Mouse (Mus musculus): Measurements from ENCODE around the gene Smoc2. TPM values are rescaled to one million over a fixed set of nuclear protein-coding genes. Genes with fewer than 3 reads are reported as not detected.

Smoc2 gene
- total RNA-seq (2014; rRNA removed) (4.8 and 5.8 TPM in 2 replicates), polyA plus RNA-seq (2015; fragmentation: Nextera tagmentation; extraction: Ambion mirVana) (4.4 and 4.7 TPM in 2 replicates)

DNA sequence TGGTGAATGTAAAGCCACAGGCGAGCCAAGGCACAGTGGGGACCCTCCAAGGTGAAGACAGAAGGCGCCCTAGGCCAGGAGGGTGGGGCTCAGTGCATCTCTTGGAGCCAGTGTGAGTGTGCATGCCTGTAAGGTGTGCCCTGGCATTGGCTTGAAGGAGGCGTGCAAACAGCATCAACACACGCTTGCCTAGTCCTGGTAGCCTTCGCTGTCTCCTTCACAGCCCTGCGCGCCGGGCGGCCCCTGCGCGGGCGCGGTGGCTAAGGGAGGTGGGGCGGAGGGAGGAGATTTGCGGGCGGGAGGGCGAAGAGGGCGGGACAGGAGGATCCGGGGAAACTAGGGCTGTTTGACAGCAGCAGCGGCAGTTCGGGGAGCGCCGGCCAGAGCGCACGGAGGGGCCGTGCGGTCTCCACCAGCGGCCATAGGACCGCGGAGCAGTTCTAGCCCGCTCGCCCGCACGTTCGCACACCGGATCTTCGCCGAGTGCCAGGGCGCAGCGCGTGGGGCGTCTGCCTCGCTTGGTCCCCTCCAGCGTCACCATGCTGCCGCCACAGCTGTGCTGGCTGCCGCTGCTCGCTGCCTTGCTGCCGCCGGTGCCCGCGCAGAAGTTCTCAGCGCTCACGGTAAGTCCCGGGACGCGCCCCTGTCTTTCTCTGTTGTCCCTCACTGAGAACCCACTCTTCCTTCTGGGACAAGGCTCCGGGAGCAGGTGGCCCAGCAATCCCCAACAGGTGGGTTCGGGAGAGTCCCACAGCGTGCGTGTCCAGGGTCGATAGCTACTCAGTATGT, at the start of gene Smoc2:
Smoc2 (plus strand) TSS at position 330 of the 789 bp plus-strand sequence.
- no peaks in the 10 kb centered on the region for H3K4me1 ChIP-seq (ENCODE audit: insufficient read depth)
- DNase-seq, result peak; percentile 39
- no peaks in the 10 kb centered on the region for H3K36me3 ChIP-seq (ENCODE audit: insufficient read depth)
- peaks cover 55% of the 10 kb centered on the region for H3K27me3 ChIP-seq (ENCODE audit: insufficient read depth, low read length)
- 3% methylated on average over 61 of the region's 61 CpGs for WGBS
- H3K9ac ChIP-seq, result peak within 1 kb of the TSS; percentile 40
- peak; percentile 74 for ATAC-seq
- H3K27ac ChIP-seq (ENCODE audit: low read depth, low read length), result no peak within 1 kb of the TSS
- peak within 1 kb of the TSS; percentile 94 for H3K4me2 ChIP-seq (ENCODE audit: low read depth)
- H3K9me3 ChIP-seq (ENCODE audit: low read length), result no peaks in the 10 kb centered on the region
- peak within 1 kb of the TSS; percentile 46 for H3K4me3 ChIP-seq (ENCODE audit: low read depth, low read length)
- no peak for TF ChIP-seq CTCF (IDR thresholded peaks at IDR 0.05; ENCODE audit: low read depth)

DNA sequence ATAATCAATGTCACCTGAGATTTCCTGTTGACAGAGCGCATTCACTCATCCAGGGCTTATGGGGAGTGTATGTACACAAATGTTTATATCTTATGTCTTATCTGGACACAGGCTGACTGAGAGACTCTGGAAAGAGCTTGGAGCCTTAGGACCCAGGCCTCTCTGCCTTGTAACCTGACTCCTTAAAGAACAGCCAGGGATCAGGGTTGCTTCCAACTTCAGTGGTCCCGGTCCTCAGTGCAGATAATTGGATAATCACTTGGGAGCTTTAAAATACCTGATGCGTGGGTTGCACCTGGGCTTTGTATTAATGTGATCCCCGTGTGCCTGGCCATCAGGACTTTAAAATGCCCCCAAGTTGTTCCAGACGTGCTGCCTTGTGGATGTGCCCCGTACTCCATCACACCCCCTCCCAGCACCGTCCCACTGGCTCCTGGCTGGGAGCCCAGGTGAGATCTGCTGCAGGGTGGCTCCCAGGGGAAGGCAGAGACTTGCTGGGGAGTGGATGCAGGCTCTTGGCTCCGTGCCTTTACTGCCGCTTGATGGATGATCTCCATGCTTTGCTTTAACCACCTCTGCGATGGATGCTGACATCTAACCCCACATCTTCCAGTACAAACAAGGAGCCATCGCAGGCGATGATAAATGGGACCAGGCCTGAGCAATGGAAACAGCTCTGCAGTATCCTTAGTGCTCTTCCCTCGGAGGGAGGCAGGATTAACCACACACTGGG, 48.4 kb upstream of the Smoc2 start:
- WGBS, result 24% methylated on average over 13 of the region's 13 CpGs
- no peak for DNase-seq

GRCm38 (mm10) chr17:14232629-14233028, 46.7 kb upstream of the Smoc2 start:
- H3K27ac ChIP-seq (ENCODE audit: low read depth, low read length), result no peak overlapping the region
- ATAC-seq, result peak; percentile 54
- WGBS, result 60% methylated on average over 3 of the region's 3 CpGs

More for the DNA sequence above, 48.4 kb upstream of the Smoc2 start:
- TF ChIP-seq CTCF (IDR thresholded peaks at IDR 0.05; ENCODE audit: low read depth), result no peak
- Histone ChIP-seq H3K27me3 (ENCODE audit: insufficient read depth, low read length) (no peaks in the 10 kb centered on the region), H3K4me2 (ENCODE audit: low read depth) (no peak overlapping the region), H3K36me3 (ENCODE audit: insufficient read depth) (no peaks in the 10 kb centered on the region), H3K9ac (no peak overlapping the region), H3K4me1 (ENCODE audit: insufficient read depth) (no peaks in the 10 kb centered on the region), H3K9me3 (ENCODE audit: low read length) (no peaks in the 10 kb centered on the region), H3K27ac (ENCODE audit: low read depth, low read length) (no peak overlapping the region), H3K4me3 (ENCODE audit: low read depth, low read length) (no peak overlapping the region)
- ATAC-seq, result no peak

DNA sequence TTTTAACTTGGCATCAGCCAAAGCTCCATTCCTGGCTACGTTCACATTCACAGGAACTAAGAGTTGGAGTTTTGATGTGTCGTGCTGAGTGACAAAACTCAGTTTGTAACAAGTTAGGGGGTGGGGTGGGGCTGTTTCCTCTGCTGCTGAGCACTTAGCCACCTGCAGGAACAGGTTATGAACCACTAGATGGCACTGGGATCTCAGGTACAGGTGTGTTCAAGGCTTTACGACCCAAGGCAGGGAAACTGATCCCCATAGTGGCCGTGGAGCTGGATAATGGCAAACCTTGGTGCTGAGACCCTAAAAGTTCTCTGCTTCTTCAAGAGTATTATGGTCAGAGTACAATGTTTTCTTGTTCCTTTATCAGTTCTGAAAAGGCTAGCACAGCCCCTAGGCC, 45.6 kb upstream of the Smoc2 start:
- Histone ChIP-seq H3K27ac (ENCODE audit: low read depth, low read length) (no peak overlapping the region), H3K27me3 (ENCODE audit: insufficient read depth, low read length) (no peaks in the 10 kb centered on the region), H3K4me1 (ENCODE audit: insufficient read depth) (no peaks in the 10 kb centered on the region), H3K4me3 (ENCODE audit: low read depth, low read length) (no peak overlapping the region), H3K4me2 (ENCODE audit: low read depth) (no peak overlapping the region), H3K9ac (no peak overlapping the region), H3K36me3 (ENCODE audit: insufficient read depth) (no peaks in the 10 kb centered on the region), H3K9me3 (ENCODE audit: low read length) (no peaks in the 10 kb centered on the region)
- peak; percentile 49 for TF ChIP-seq CTCF (IDR thresholded peaks at IDR 0.05; ENCODE audit: low read depth)
- no peak for DNase-seq
- 56% methylated on average over 4 of the region's 4 CpGs for WGBS
- ATAC-seq, result no peak

More at GRCm38 (mm10) chr17:14232629-14233028, 46.7 kb upstream of the Smoc2 start:
- H3K36me3 ChIP-seq (ENCODE audit: insufficient read depth), result no peaks in the 10 kb centered on the region
- no peaks in the 10 kb centered on the region for H3K4me1 ChIP-seq (ENCODE audit: insufficient read depth)
- H3K4me2 ChIP-seq (ENCODE audit: low read depth), result no peak overlapping the region
- no peak overlapping the region for H3K9ac ChIP-seq
- peak; percentile 78 for TF ChIP-seq CTCF (IDR thresholded peaks at IDR 0.05; ENCODE audit: low read depth)
- DNase-seq, result peak; percentile 79
- no peaks in the 10 kb centered on the region for H3K9me3 ChIP-seq (ENCODE audit: low read length)
- H3K27me3 ChIP-seq (ENCODE audit: insufficient read depth, low read length), result no peaks in the 10 kb centered on the region
- H3K4me3 ChIP-seq (ENCODE audit: low read depth, low read length), result no peak overlapping the region

DNA sequence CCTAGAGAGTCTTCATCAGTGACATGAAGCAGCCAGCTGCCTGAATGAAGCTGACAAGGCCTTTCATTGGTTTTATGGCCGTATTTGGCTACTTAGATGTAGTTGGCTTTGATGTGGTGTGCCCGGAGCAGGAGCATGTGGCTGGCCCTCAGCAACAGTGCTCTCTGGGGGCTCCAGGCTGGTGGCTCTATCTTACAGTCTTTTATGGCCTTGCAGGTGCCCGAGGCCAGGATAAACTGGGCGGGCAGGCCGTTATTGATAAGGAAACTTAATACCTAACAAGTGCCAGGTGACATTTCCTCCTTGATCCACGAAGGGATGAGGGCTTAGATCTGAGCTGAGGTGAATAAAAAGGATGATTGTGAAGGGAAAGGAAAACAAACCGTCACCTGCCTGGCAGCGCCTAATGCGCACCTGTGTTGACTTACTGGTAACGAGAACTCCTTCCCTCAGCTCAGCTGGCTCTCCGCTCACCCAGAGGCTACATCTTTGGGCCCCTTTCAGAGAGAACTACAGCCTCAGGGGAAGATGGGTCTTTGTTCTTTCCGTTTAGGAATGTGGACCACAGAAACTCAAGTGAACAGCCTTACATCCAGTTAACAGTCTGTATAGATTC, 44.4 kb upstream of the Smoc2 start:
- H3K27ac ChIP-seq (ENCODE audit: low read depth, low read length), result no peak overlapping the region
- H3K4me2 ChIP-seq (ENCODE audit: low read depth), result no peak overlapping the region
- ATAC-seq, result no peak
- no peak for TF ChIP-seq CTCF (IDR thresholded peaks at IDR 0.05; ENCODE audit: low read depth)
- no peak overlapping the region for H3K9ac ChIP-seq
- H3K4me1 ChIP-seq (ENCODE audit: insufficient read depth), result no peaks in the 10 kb centered on the region
- no peaks in the 10 kb centered on the region for H3K36me3 ChIP-seq (ENCODE audit: insufficient read depth)
- H3K27me3 ChIP-seq (ENCODE audit: insufficient read depth, low read length), result no peaks in the 10 kb centered on the region
- WGBS, result 72% methylated on average over 12 of the region's 12 CpGs
- no peak overlapping the region for H3K4me3 ChIP-seq (ENCODE audit: low read depth, low read length)
- H3K9me3 ChIP-seq (ENCODE audit: low read length), result no peaks in the 10 kb centered on the region
- no peak for DNase-seq

DNA sequence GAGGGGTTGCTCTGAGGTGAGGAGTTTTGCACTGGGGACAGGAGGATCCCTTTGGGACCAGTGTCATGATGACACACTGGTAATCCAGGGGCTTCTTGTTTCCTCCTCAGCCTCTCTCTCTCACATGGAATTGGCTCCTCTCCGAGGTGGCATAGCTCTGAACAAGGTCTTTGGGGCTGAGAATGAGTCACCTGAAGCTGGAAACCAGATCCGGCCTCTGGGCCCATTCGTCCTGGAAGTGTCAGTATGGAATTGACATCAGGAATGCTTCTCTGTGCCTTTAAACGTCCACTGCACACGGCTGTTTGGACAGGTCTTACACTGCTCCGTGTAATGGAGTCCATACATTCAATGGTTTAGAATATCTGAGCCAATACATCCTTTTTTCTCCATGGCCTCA, 42.2 kb upstream of the Smoc2 start:
- H3K27ac ChIP-seq (ENCODE audit: low read depth, low read length), result no peak overlapping the region
- ATAC-seq, result no peak
- H3K4me3 ChIP-seq (ENCODE audit: low read depth, low read length), result no peak overlapping the region
- DNase-seq, result no peak
- 85% methylated on average over 6 of the region's 6 CpGs for WGBS
- no peaks in the 10 kb centered on the region for H3K9me3 ChIP-seq (ENCODE audit: low read length)
- no peaks in the 10 kb centered on the region for H3K4me1 ChIP-seq (ENCODE audit: insufficient read depth)
- no peaks in the 10 kb centered on the region for H3K36me3 ChIP-seq (ENCODE audit: insufficient read depth)
- no peak for TF ChIP-seq CTCF (IDR thresholded peaks at IDR 0.05; ENCODE audit: low read depth)
- no peaks in the 10 kb centered on the region for H3K27me3 ChIP-seq (ENCODE audit: insufficient read depth, low read length)
- H3K9ac ChIP-seq, result no peak overlapping the region
- no peak overlapping the region for H3K4me2 ChIP-seq (ENCODE audit: low read depth)

All from forebrain, postnatal 0 days (tissue).